ENCODE assay signal across 8 mouse cellular contexts in the genomic region with DNA sequence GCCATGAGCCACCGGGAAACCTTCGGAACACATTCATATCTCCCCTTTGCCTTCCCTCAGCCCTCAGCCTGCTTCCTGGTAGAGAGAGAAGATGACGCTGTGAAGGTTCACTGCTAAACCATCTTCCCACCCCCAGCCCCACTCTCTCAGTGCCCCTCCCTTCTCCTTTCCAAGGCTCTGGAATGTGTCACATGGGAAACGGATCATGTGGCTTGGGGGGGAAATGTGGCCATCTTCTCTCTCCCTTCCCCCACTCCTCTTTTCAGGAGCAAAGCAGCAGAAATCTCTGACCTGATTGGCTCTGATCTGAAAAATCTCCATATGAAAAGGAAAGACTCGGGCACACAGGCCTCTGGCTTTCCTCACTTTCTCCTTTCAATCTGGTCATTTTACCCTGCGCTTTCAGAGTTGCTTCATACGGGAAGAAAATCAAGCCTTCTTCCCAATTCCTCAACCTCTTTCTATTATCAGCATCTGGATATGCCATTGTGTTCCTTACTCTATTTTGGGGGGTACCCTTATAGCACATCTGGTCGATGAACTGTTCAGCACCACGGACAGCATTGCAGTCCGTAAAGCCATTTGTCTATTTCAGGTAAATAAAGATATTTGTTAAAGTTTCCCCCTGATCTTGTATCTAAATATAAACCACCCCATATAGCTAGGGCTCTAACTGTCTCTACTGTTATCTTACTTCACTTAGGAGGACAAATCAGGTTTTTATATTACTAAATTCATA. TPM values are rescaled to one million over a fixed set of nuclear protein-coding genes. Genes with fewer than 3 reads are reported as not detected.
DNase-seq lines count a peak whose midpoint lies in the region; ATAC-seq lines count a peak whose summit lies in the region.

No protein-coding gene starts in this region.

- no peak overlapping the region for H3K27ac ChIP-seq in liver, embryonic 11.5 days (ENCODE audit: low read depth, low read length)
- peak overlapping the region; percentile 95 for H3K27ac ChIP-seq in midbrain, embryonic 16.5 days (ENCODE audit: low read length)

- no peaks in the 10 kb centered on the region; the same call in 1 of the 2 replicates for H3K4me1 ChIP-seq in liver, embryonic 11.5 days (replicated peaks; ENCODE audit: control insufficient read depth, insufficient read depth, low read length)
- peaks cover 45% of the 10 kb centered on the region for H3K4me1 ChIP-seq in midbrain, embryonic 16.5 days (ENCODE audit: control insufficient read depth, insufficient read depth, low read length)

- DNase-seq in liver, embryonic 11.5 days (ENCODE audit: low spot score) = no peak
- DNase-seq in liver = no peak
- peak; percentile 80 for DNase-seq in cerebellum, adult 8-10 months
- peak; percentile 60 for DNase-seq in forelimb bud, embryonic 11.5 days (ENCODE audit: low read depth, low spot score)
- peak; percentile 91 for DNase-seq in layer of hippocampus, adult 9-11 months
- no peak for DNase-seq in spleen, postnatal 36 days (ENCODE audit: low spot score in 2 of 2)
- DNase-seq in gastrocnemius, adult 8-10 months (ENCODE audit: low spot score in 2 of 2) = no peak

- H3K4me2 ChIP-seq in liver, embryonic 11.5 days = peak overlapping the region; percentile 16
- H3K4me2 ChIP-seq in midbrain, embryonic 16.5 days (ENCODE audit: low read length) = peak overlapping the region; percentile 74

- H3K4me3 ChIP-seq in liver, embryonic 11.5 days (ENCODE audit: low read depth, low read length) = 0 out of 2 replicates have a peak overlapping the region, but pooled peaks have one; percentile 15
- peak overlapping the region; percentile 58 for H3K4me3 ChIP-seq in midbrain, embryonic 16.5 days (ENCODE audit: low read depth, low read length)

- no peaks in the 10 kb centered on the region for H3K9me3 ChIP-seq in liver, embryonic 11.5 days (ENCODE audit: control insufficient read depth, low read length)
- no peaks in the 10 kb centered on the region for H3K9me3 ChIP-seq in midbrain, embryonic 16.5 days (replicated peaks; ENCODE audit: control insufficient read depth, low read length, poor library complexity, severe bottlenecking)

- WGBS in liver, embryonic 11.5 days = 13% methylated on average over 10 of the region's 10 CpGs
- under 1% methylated on average over 10 of the region's 10 CpGs for WGBS in midbrain, embryonic 16.5 days

- H3K27me3 ChIP-seq in liver, embryonic 11.5 days (replicated peaks; ENCODE audit: control insufficient read depth, insufficient read depth, low read length) = 0 out of 2 replicates have a peak, but pooled peaks cover 3% of the 10 kb centered on the region
- no peaks in the 10 kb centered on the region for H3K27me3 ChIP-seq in midbrain, embryonic 16.5 days (ENCODE audit: control insufficient read depth, insufficient read depth, low read depth, low read length)

- no peak overlapping the region for H3K9ac ChIP-seq in liver, embryonic 11.5 days (ENCODE audit: low read depth, low read length)
- H3K9ac ChIP-seq in midbrain, embryonic 16.5 days (ENCODE audit: low read depth, low read length) = peak overlapping the region; percentile 66

- no peaks in the 10 kb centered on the region for H3K36me3 ChIP-seq in liver, embryonic 11.5 days (ENCODE audit: control insufficient read depth, insufficient read depth, low read length)
- H3K36me3 ChIP-seq in midbrain, embryonic 16.5 days (ENCODE audit: control insufficient read depth, insufficient read depth, low read length) = no peaks in the 10 kb centered on the region

- ATAC-seq in liver, embryonic 11.5 days (replicated peaks; ENCODE audit: low FRiP score) = no peak
- ATAC-seq in midbrain, embryonic 16.5 days = peak; percentile 91

RNA-seq across cellular contexts. Expression of gene Gpr19, which starts 10.5 kb away (rescaled TPM):
- polyA plus RNA-seq in liver, embryonic 11.5 days (2014; fragmentation: Nextera tagmentation; extraction: Ambion mirVana) = 6.1 and 9.1 TPM in 2 replicates
- polyA plus RNA-seq in midbrain, embryonic 16.5 days (2015; fragmentation: Nextera tagmentation; extraction: Ambion mirVana) = 44.7 and 46.8 TPM in 2 replicates
- 1 to 10 TPM; 3.6 to 5.4 (median 4.7) TPM for total RNA-seq in gastrocnemius, adult 8-10 months (2022)

RNA-seq across cellular contexts. Expression of gene Cdkn1b, which starts 32.3 kb away (rescaled TPM):
- polyA plus RNA-seq in liver, embryonic 11.5 days (2014; fragmentation: Nextera tagmentation; extraction: Ambion mirVana) = 8.9 and 9.4 TPM in 2 replicates
- polyA plus RNA-seq in midbrain, embryonic 16.5 days (2015; fragmentation: Nextera tagmentation; extraction: Ambion mirVana) = 20.7 and 22.6 TPM in 2 replicates
- total RNA-seq in gastrocnemius, adult 8-10 months (2022) = 10 to 100 TPM; 30.9 to 37.5 (median 33.1) TPM

RNA-seq across cellular contexts. Expression of gene Crebl2, which starts 57.9 kb away (rescaled TPM):
- 1.3 and 1.5 TPM in 2 replicates for polyA plus RNA-seq in liver, embryonic 11.5 days (2014; fragmentation: Nextera tagmentation; extraction: Ambion mirVana)
- polyA plus RNA-seq in midbrain, embryonic 16.5 days (2015; fragmentation: Nextera tagmentation; extraction: Ambion mirVana) = 4.3 and 4.8 TPM in 2 replicates
- total RNA-seq in gastrocnemius, adult 8-10 months (2022) = 10 to 100 TPM; 11.1 to 14.2 (median 12.4) TPM

Comparison
In these comparisons a context has a peak if more than half of its experiments do, and no peak if none do; other contexts are left out.
1. DNase-seq: peak in cerebellum, adult 8-10 months (single experiment), forelimb bud, embryonic 11.5 days (single experiment) and layer of hippocampus, adult 9-11 months (single experiment); none in liver, embryonic 11.5 days (single experiment), liver (single experiment), spleen, postnatal 36 days (0 of 2) and gastrocnemius, adult 8-10 months (0 of 2).